Mouse (Mus musculus) liver, embryonic 14.5 days (tissue): ENCODE measurements around the gene Pax7.

Source experiments
- CTCF ChIP-seq: IDR thresholded peaks from 2 replicates; pipeline ENCODE4 v1.5.1; 2016; ENCODE audit warnings: antibody characterized with exemption, low read depth, control low read depth
- EP300 ChIP-seq: IDR thresholded peaks from 2 replicates; pipeline ENCODE4 v1.6.1; 2016; ENCODE audit warnings: antibody characterized with exemption, low read depth

DNA sequence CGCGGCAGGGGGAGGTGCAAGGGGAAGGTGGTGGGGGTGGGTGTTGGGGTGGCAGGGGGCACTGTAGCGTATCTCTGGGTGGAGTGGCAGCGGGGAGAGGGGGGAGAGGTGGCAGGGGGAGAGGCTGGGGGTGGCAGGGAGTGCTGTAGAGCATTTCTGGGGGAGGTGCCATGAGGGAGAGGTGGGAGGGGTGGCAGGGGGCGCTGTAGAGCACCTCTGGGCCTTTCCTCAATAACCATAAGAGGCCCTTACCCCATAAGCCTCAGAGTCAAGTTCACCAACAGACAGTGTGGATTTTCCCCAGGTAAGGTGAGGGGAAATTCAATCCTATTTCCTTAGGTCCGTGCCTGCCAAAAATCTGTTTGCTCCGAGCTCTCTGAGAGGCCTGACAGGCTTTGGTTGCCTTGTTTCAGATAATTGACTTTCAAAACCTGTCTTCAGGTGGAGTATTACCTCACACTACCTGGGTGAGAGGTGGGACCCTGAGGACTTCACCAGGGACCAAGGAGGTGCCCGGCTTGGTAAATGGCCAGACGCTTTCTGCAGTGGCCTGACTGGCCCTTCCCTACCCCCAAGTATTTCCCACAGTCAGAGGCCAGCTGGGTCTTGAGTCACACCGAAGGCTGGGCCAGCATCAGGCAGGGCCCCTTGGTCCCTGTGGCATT, 33.8 kb downstream of the Pax7 start:
- TF ChIP-seq CTCF (no peak), EP300 (no peak)
